Mouse (Mus musculus): ENCODE data around the gene Hps1.

Hps1 gene

GRCm38 (mm10) chr19:42718101-42718500, 61.7 kb downstream of the Hps1 start:
- DNase-seq (ENCODE audit: low spot score in 2 of 2): no peak

DNA sequence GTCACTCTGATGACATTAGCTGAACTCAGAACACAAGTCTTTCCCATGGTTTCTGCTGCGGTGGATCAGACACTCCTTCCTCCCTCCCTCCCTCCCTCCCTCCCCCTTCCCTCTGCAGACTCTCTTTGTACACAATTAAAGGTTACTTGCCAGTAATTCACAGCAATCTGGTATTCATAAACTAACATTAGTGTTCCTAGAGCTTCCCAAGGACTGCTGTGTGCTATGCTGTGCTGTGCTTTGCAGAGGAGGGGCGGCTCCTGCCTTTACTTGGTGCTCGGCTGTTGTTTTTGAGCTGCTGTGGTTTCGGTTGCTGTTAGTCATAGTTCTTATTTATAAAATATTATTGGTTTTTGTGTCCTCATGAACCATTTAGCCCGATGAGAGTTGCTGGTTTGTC, 62.1 kb downstream of the Hps1 start:
- DNase-seq (ENCODE audit: low spot score in 2 of 2): no peak

DNA sequence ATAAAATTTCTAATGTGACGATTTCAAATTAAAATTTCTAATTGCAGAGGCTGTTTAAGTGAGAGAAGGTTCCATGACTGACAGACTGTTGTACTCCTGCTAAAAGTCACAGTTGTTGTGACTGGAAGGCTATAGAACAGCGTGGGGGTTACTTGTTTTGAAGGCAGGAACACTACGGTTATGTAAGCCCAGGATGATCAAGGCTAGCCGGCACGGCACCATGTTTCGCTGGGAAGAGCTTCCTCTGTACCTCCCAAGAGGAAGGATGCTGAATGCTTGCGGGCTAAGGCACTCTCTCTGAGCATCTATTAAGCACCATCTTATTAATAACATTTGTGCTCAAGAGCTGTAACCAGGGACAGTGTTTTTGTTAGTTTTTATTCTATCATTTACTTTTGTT, 63.3 kb downstream of the Hps1 start:
- DNase-seq (ENCODE audit: low spot score in 2 of 2): no peak

DNA sequence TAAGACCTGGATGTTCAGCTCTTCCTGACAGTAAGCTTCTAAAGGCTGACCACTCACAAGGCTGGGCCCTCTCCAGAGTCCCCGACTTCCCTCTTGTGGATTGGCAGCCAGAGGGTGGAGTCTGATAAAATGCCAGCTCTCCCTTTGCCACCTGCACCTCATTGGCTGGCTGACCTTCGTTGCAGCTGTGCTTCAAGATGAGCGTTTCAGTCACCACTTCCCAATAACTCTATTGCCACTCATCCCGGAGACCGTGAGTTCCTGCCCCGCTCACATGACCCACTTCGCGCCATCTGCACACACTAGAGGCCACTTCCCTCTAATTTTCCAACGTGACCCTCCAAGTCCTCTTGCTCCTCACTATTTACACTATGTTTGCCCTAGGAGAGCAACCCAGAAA, 66.0 kb downstream of the Hps1 start:
- no peak for DNase-seq (ENCODE audit: low spot score in 2 of 2)
